Mouse (Mus musculus) C2C12 (cell line): Measurements from ENCODE around the gene Vmn2r33. TPM values are rescaled to one million over a fixed set of nuclear protein-coding genes. Genes with fewer than 3 reads are reported as not detected.
"Not testable (repeated sequence)": the region's sequence is repeated elsewhere in the genome, so short reads cannot be mapped to it uniquely, and the experiment has no call there.

Experiments
- H3K27me3 ChIP-seq: one replicate; pipeline ENCODE4 v1.6.1; 2011; ENCODE audit not compliant: control insufficient read depth, insufficient read depth, insufficient read length
- H3K36me3 ChIP-seq: one replicate; pipeline ENCODE4 v1.6.1; 2011; ENCODE audit not compliant: control insufficient read depth, insufficient read depth
- H3K4me3 ChIP-seq: one replicate; pipeline ENCODE4 v1.5.1; 2011; ENCODE audit warnings: mild to moderate bottlenecking, control low read depth; ENCODE audit not compliant: poor library complexity, insufficient read depth, severe bottlenecking
- H3K79me2 ChIP-seq: one replicate; pipeline ENCODE4 v1.6.1; 2011; ENCODE audit not compliant: control insufficient read depth, insufficient read depth
- H3K79me3 ChIP-seq: one replicate; pipeline ENCODE4 v1.6.1; 2011; ENCODE audit warnings: low read depth, control low read depth
- H3ac ChIP-seq: one replicate; pipeline ENCODE3; 2011; ENCODE audit warnings: low read depth; ENCODE audit not compliant: control insufficient read depth, insufficient read length
- long read RNA-seq, 2 experiments: library from polyadenylated mRNA; unstranded; transcript quantifications; one replicate each; pipeline ENCODE4 v2.0.0; 2019 to 2020
- polyA plus RNA-seq: library from polyadenylated mRNA; unstranded; fragments of >200 nt; fragmentation: generic; extraction: Trizol; gene quantifications from one replicate; pipeline ENCODE4 v1.2.1, GENCODE M21; 2012; ENCODE audit warnings: missing spikeins

The Vmn2r33 gene
- polyA plus RNA-seq, result not detected
- long read RNA-seq, experiment 1, result 0 reads
- long read RNA-seq, experiment 2, result 0 reads

DNA sequence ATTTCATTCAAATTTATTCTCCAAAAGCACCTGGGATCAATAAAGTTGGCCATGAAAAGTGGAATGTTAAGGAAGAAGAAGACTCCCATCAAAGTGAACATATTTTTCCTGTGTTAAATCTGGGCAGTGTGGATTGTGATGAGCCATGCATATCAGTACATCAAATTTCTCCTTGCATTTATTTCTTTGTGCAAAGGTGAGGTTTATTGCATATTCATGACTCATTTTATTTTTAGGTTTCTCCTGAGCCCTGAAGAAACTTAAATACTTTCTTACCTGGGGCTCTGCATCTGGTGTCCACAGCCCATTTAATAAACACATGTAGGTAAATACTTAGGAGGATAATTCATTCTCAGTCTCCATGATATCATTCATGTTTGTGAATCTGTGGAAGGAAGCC is at the start of gene Vmn2r33:
Vmn2r33 (minus strand) TSS at position 101 of the 400 bp plus-strand sequence.
- H3K4me3 ChIP-seq, H3K36me3 ChIP-seq, H3K79me2 ChIP-seq, H3K27me3 ChIP-seq, H3K79me3 ChIP-seq, H3ac ChIP-seq: not testable (repeated sequence)

Other genes with a start within 250 kb of the Vmn2r33 start
- not detected for gene Vmn2r30, start 229.2 kb downstream of the Vmn2r33 start, polyA plus RNA-seq
- not detected for gene Gm45783, start 192.2 kb downstream of the Vmn2r33 start, polyA plus RNA-seq
- gene Vmn2r31, start 167.1 kb downstream of the Vmn2r33 start, polyA plus RNA-seq, result not detected
- not detected for gene Vmn2r32, start 86.8 kb downstream of the Vmn2r33 start, polyA plus RNA-seq
- gene Vmn2r34, start 122.7 kb upstream of the Vmn2r33 start, polyA plus RNA-seq, result not detected